Mouse (Mus musculus): ENCODE data around the gene Olfr286. TPM values are rescaled to one million over a fixed set of nuclear protein-coding genes. Genes with fewer than 3 reads are reported as not detected.

The Olfr286 gene
- total RNA-seq (2021) = not detected
- polyA plus RNA-seq (2012; rRNA removed) = not detected in 2 replicates
- long read RNA-seq = 0 reads

- DNase-seq = no peak
Measured at GRCm38 (mm10) chr15:98234350-98234749, at the start of gene Olfr286. TSS of gene Olfr286 (minus strand) at chr15:98234450.

- no peak for DNase-seq
Measured at GRCm38 (mm10) chr15:98257776-98258175, 23.5 kb upstream of the Olfr286 start.

- DNase-seq = no peak
Measured at GRCm38 (mm10) chr15:98257193-98257592, 22.9 kb upstream of the Olfr286 start, which contains the start of gene H1fnt. TSS of gene H1fnt (minus strand) at chr15:98257293.

GRCm38 (mm10) chr15:98256271-98256670, 22.0 kb upstream of the Olfr286 start:
- DNase-seq = peak; percentile 31

- DNase-seq = no peak
Measured at GRCm38 (mm10) chr15:98235442-98235841, 1.2 kb upstream of the Olfr286 start.

- no peak for DNase-seq
Measured at GRCm38 (mm10) chr15:98226096-98226495, 8.2 kb downstream of the Olfr286 start.

GRCm38 (mm10) chr15:98225610-98226009, 8.6 kb downstream of the Olfr286 start:
- no peak for DNase-seq

- no peak for DNase-seq
Measured at GRCm38 (mm10) chr15:98222377-98222776, 11.9 kb downstream of the Olfr286 start.

- DNase-seq = no peak
Measured at GRCm38 (mm10) chr15:98220877-98221276, 13.4 kb downstream of the Olfr286 start, which contains the start of the genes Gm44579 and Olfr287. TSS of gene Gm44579 (minus strand) at chr15:98220977. TSS of gene Olfr287 (minus strand) at chr15:98221056.

GRCm38 (mm10) chr15:98214130-98214529, 20.1 kb downstream of the Olfr286 start:
- no peak for DNase-seq

GRCm38 (mm10) chr15:98213336-98213870, 20.8 kb downstream of the Olfr286 start:
- DNase-seq = peak; percentile 17

GRCm38 (mm10) chr15:98209676-98210075, 24.6 kb downstream of the Olfr286 start:
- no peak for DNase-seq

GRCm38 (mm10) chr15:98195442-98195841, 38.8 kb downstream of the Olfr286 start, which contains the start of gene Olfr288:
TSS of gene Olfr288 (minus strand) at chr15:98195542.
- DNase-seq = no peak

- no peak for DNase-seq
Measured at GRCm38 (mm10) chr15:98184456-98184855, 49.8 kb downstream of the Olfr286 start.

GRCm38 (mm10) chr15:98181856-98182570, 52.2 kb downstream of the Olfr286 start:
- DNase-seq = no peak

- DNase-seq = peak; percentile 95
Measured at GRCm38 (mm10) chr15:98181132-98181711, 53.0 kb downstream of the Olfr286 start.

GRCm38 (mm10) chr15:98180567-98181131, 53.6 kb downstream of the Olfr286 start:
- no peak for DNase-seq

GRCm38 (mm10) chr15:98177320-98177719, 56.9 kb downstream of the Olfr286 start:
- no peak for DNase-seq
